Mouse (Mus musculus) liver (tissue): ENCODE results near the gene Ndufaf2.
A peak's percentile ranks its signal among the peaks of the same experiment; 100 is the strongest.

ENCODE experiments used
- DNase-seq: peaks from one replicate; pipeline ENCODE4 v3.0.0-alpha.2; 2020; ENCODE audit warnings: mixed read lengths

Ndufaf2 gene

GRCm38 (mm10) chr13:108158465-108159240 lies at the start of gene Ndufaf2, which contains the start of gene Ercc8:
Gene Ndufaf2, minus strand, starts transcription at chr13:108158623.
Gene Ercc8, plus strand, starts transcription at chr13:108158731.
- DNase-seq = peak; percentile 97

GRCm38 (mm10) chr13:108208090-108208489 lies 49.7 kb upstream of the Ndufaf2 start:
- DNase-seq = no peak

- no peak for DNase-seq
These were observed 49.0 kb upstream of the Ndufaf2 start for GRCm38 (mm10) chr13:108207447-108207846.

- DNase-seq = no peak
These were observed 46.4 kb upstream of the Ndufaf2 start for GRCm38 (mm10) chr13:108204857-108205256.

GRCm38 (mm10) chr13:108195474-108195873 lies 37.1 kb upstream of the Ndufaf2 start:
- DNase-seq = no peak

GRCm38 (mm10) chr13:108191074-108191720 lies 32.8 kb upstream of the Ndufaf2 start:
- DNase-seq = peak; percentile 51

- no peak for DNase-seq
These were observed 29.6 kb upstream of the Ndufaf2 start for GRCm38 (mm10) chr13:108187994-108188393.

- DNase-seq = no peak
These were observed 27.1 kb upstream of the Ndufaf2 start for GRCm38 (mm10) chr13:108185530-108185929.

- DNase-seq = no peak
These were observed 26.4 kb upstream of the Ndufaf2 start for GRCm38 (mm10) chr13:108184743-108185255.

- DNase-seq = no peak
These were observed 22.4 kb upstream of the Ndufaf2 start for GRCm38 (mm10) chr13:108180821-108181220.

GRCm38 (mm10) chr13:108179618-108180017 lies 21.2 kb upstream of the Ndufaf2 start:
- no peak for DNase-seq

- no peak for DNase-seq
These were observed 12.1 kb upstream of the Ndufaf2 start for GRCm38 (mm10) chr13:108170511-108170910.

- no peak for DNase-seq
These were observed 11.6 kb upstream of the Ndufaf2 start for GRCm38 (mm10) chr13:108170002-108170401.

- no peak for DNase-seq
These were observed 6.2 kb upstream of the Ndufaf2 start for GRCm38 (mm10) chr13:108164621-108165020.

GRCm38 (mm10) chr13:108163912-108164311 lies 5.5 kb upstream of the Ndufaf2 start:
- DNase-seq = no peak

GRCm38 (mm10) chr13:108159963-108160362 lies 1.5 kb upstream of the Ndufaf2 start:
- DNase-seq = no peak

GRCm38 (mm10) chr13:108159241-108159575 lies 785 bp upstream of the Ndufaf2 start:
- no peak for DNase-seq

- no peak for DNase-seq
These were observed 525 bp downstream of the Ndufaf2 start for GRCm38 (mm10) chr13:108157732-108158464.

GRCm38 (mm10) chr13:108157156-108157555 lies 1.3 kb downstream of the Ndufaf2 start:
- no peak for DNase-seq

- DNase-seq = peak; percentile 47
These were observed 5.6 kb downstream of the Ndufaf2 start for GRCm38 (mm10) chr13:108152650-108153372.

GRCm38 (mm10) chr13:108151782-108152181 lies 6.6 kb downstream of the Ndufaf2 start:
- no peak for DNase-seq

- DNase-seq = no peak
These were observed 14.3 kb downstream of the Ndufaf2 start for GRCm38 (mm10) chr13:108144086-108144485.
